Mouse (Mus musculus) brain, embryonic 14.5 days (tissue): Measurements from ENCODE around the gene Hrc. TPM values are rescaled to one million over a fixed set of nuclear protein-coding genes. Genes with fewer than 3 reads are reported as not detected.
A peak's percentile ranks its signal among the peaks of the same experiment; 100 is the strongest.

Source experiments
- DNase-seq: peaks from one replicate; pipeline ENCODE4 v3.0.0-alpha.2; 2011; ENCODE audit warnings: low read depth
- CTCF ChIP-seq: fragments of 200-500 bp; IDR thresholded peaks from 2 replicates; pipeline ENCODE4 v1.5.1; 2012; ENCODE audit warnings: inconsistent platforms, mild to moderate bottlenecking, moderate library complexity, borderline replicate concordance; ENCODE audit not compliant: insufficient read depth, insufficient read length; ENCODE audit errors: extremely low read depth
- POLR2A ChIP-seq: fragments of 200-500 bp; IDR thresholded peaks from 2 replicates; pipeline ENCODE4 v1.6.1; 2012; ENCODE audit warnings: mild to moderate bottlenecking, inconsistent platforms, borderline replicate concordance; ENCODE audit not compliant: poor library complexity, insufficient read depth, insufficient read length, severe bottlenecking; ENCODE audit errors: extremely low read depth
- polyA plus RNA-seq: library from polyadenylated mRNA; depleted of rRNA; stranded (reverse); fragments of >200 nt; gene quantifications from 2 replicates; pipeline ENCODE4 v1.2.3, GENCODE M21; 2012; rRNA removed

Hrc gene
- polyA plus RNA-seq, 1 experiment: 1.3 TPM

DNA sequence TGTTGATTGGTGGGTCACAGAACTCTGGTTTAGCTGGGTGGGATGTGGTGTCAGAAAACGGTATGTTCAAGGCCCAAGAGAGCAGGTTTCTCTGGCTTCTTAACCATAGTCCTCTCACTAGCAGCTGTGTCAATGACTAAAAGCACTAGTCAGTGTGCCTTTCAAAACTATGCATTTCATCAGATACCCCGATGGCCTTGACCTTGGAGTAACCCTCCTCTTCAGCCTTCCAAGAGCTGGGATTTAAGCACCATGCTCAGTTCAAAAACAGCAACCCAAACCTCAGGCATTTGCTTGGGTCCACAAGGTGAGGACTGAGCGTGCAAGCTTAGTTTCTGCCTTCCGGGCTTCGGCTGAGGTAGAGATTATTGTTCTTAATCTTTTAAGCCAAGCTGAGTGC is 37.3 kb downstream of the Hrc start:
- TF ChIP-seq POLR2A: no peak
- TF ChIP-seq CTCF: no peak

DNA sequence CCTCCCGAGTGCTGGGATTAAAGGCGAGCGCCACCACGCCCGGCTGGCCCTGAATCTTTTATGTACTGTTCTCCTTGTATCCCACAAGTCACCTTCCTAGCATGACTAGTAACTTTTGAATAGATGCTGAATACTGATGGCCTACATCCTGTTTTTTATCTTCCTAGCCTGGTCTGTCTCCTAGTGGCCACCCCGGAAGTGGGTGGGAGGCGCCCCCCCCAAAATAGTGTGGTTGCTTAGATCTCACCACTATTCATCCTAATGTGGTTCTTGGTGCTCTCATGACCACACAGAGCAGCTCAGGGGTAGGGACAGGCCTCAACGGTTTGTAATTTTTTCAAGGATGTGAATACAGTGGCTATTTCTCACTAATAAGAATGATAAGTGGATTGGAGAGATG is 39.5 kb downstream of the Hrc start:
- no peak for TF ChIP-seq POLR2A
- no peak for TF ChIP-seq CTCF
- DNase-seq: no peak

More for the DNA sequence above, 37.3 kb downstream of the Hrc start:
- no peak for DNase-seq

DNA sequence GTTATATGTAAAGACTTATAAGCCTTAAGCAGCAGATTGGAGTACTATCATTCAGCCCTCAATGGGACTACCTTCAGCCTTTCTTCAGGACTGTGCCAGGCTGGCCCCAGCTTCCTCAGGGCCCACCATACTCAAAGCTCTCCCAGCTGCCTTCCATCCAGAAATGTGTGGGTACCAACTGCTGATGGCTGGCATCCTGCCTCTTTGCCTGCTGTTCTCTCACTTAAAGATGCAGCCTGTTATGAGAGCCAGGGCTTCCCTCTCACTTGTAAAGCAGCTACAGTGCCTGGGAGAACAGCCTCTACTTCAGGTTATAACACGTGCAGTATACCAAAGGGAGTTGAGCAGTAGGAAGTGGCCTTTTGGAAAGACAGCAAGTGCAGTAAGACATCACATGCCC is 41.0 kb downstream of the Hrc start:
- peak; percentile 51 for DNase-seq
- no peak for TF ChIP-seq POLR2A
- no peak for TF ChIP-seq CTCF

DNA sequence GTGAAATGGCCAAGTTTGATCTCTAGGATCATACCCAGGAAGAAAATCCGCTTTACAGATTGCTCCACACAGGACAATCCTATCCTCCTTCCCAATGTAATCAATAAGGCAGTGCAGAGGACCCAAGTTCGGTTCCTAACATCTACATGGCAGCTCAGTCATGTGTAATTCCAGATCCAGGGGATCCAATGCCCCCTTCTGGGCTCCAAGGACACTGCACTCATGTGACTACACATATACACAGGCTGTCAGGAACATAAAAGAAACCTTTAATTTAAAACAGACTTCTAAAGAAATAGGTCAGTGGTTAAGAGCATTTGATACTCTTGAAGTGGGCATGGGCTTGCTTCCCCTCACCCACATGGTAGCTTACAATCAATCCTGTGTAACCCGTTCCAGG is 51.0 kb downstream of the Hrc start:
- TF ChIP-seq POLR2A (no peak), CTCF (peak; percentile 25; the same call in 1 of the 2 replicates)
- no peak for DNase-seq

Other genes starting within 250 kb of the Hrc start
- 68.2 and 101 TPM in 2 replicates for gene Rcn3, start 243.1 kb upstream of the Hrc start, polyA plus RNA-seq
- 11.7 and 17.3 TPM in 2 replicates for gene Fcgrt, start 231.4 kb upstream of the Hrc start, polyA plus RNA-seq
- 421 and 634 TPM in 2 replicates for gene Rps11, start 210.9 kb upstream of the Hrc start, polyA plus RNA-seq
- 2,550 and 2,843 TPM in 2 replicates for gene Rpl13a, start 206.5 kb upstream of the Hrc start, polyA plus RNA-seq
- gene Gm45713, start 199.1 kb upstream of the Hrc start, polyA plus RNA-seq: 0.30 and 0.31 TPM in 2 replicates
- gene Flt3l, start 198.9 kb upstream of the Hrc start, polyA plus RNA-seq: 6.2 and 9.0 TPM in 2 replicates
- 130 and 151 TPM in 2 replicates for gene Pih1d1, start 181.0 kb upstream of the Hrc start, polyA plus RNA-seq
- 26.4 and 34.2 TPM in 2 replicates for gene Aldh16a1, start 180.7 kb upstream of the Hrc start, polyA plus RNA-seq
- 6.7 and 25.8 TPM in 2 replicates for gene Slc17a7, start 171.3 kb upstream of the Hrc start, polyA plus RNA-seq
- 0.04 and 0.12 TPM in 2 replicates for gene Gfy, start 155.7 kb upstream of the Hrc start, polyA plus RNA-seq
- gene Pth2, start 154.3 kb upstream of the Hrc start, polyA plus RNA-seq: 0.25 and 0.30 TPM in 2 replicates
- gene Ccdc155, start 130.4 kb upstream of the Hrc start, polyA plus RNA-seq: 0.70 and 1.1 TPM in 2 replicates
- 1.4 and 2.1 TPM in 2 replicates for gene Dkkl1, start 123.1 kb upstream of the Hrc start, polyA plus RNA-seq
- 184 and 312 TPM in 2 replicates for gene Tead2, start 119.5 kb upstream of the Hrc start, polyA plus RNA-seq
- 1.4 and 1.5 TPM in 2 replicates for gene Cd37, start 96.2 kb upstream of the Hrc start, polyA plus RNA-seq
- gene Slc6a16, start 94.2 kb upstream of the Hrc start, polyA plus RNA-seq: 0.70 and 0.86 TPM in 2 replicates
- 0.11 TPM in 1 of 2 replicates, not detected in the other for gene Slc6a21, start 57.8 kb upstream of the Hrc start, polyA plus RNA-seq
- 19.0 and 20.3 TPM in 2 replicates for gene Trpm4, start 1.5 kb upstream of the Hrc start, polyA plus RNA-seq
- gene Ppfia3, start 31.7 kb downstream of the Hrc start, polyA plus RNA-seq: 56.7 and 60.0 TPM in 2 replicates
- gene Lin7b, start 35.3 kb downstream of the Hrc start, polyA plus RNA-seq: 15.7 and 17.6 TPM in 2 replicates
- 643 and 713 TPM in 2 replicates for gene Snrnp70, start 60.5 kb downstream of the Hrc start, polyA plus RNA-seq
- gene Kcna7, start 70.4 kb downstream of the Hrc start, polyA plus RNA-seq: 0.03 TPM in 1 of 2 replicates, not detected in the other
- 0.23 and 0.27 TPM in 2 replicates for gene Ntf5, start 78.4 kb downstream of the Hrc start, polyA plus RNA-seq
- 1.1 and 1.7 TPM in 2 replicates for gene Lhb, start 85.5 kb downstream of the Hrc start, polyA plus RNA-seq
- gene Gys1, start 99.6 kb downstream of the Hrc start, polyA plus RNA-seq: 26.7 and 30.6 TPM in 2 replicates
- 125 and 158 TPM in 2 replicates for gene Ruvbl2, start 102.8 kb downstream of the Hrc start, polyA plus RNA-seq
- 2,346 and 2,481 TPM in 2 replicates for gene Ftl1, start 124.6 kb downstream of the Hrc start, polyA plus RNA-seq
- 168 and 237 TPM in 2 replicates for gene Bax, start 131.6 kb downstream of the Hrc start, polyA plus RNA-seq
- 0.11 and 0.18 TPM in 2 replicates for gene Tulp2, start 146.6 kb downstream of the Hrc start, polyA plus RNA-seq
- 0.30 TPM in 1 of 2 replicates, not detected in the other for gene Gm45808, start 151.5 kb downstream of the Hrc start, polyA plus RNA-seq
- 2.0 and 2.8 TPM in 2 replicates for gene Dhdh, start 153.5 kb downstream of the Hrc start, polyA plus RNA-seq
- gene Nucb1, start 175.1 kb downstream of the Hrc start, polyA plus RNA-seq: 92.0 and 111 TPM in 2 replicates
- 13.5 and 14.5 TPM in 2 replicates for gene Ppp1r15a, start 191.0 kb downstream of the Hrc start, polyA plus RNA-seq
- gene Plekha4, start 191.0 kb downstream of the Hrc start, polyA plus RNA-seq: 1.7 and 3.6 TPM in 2 replicates
- gene Hsd17b14, start 219.6 kb downstream of the Hrc start, polyA plus RNA-seq: 0.25 and 0.44 TPM in 2 replicates
- gene Bcat2, start 234.9 kb downstream of the Hrc start, polyA plus RNA-seq: 29.5 and 40.2 TPM in 2 replicates